In the genomic region with DNA sequence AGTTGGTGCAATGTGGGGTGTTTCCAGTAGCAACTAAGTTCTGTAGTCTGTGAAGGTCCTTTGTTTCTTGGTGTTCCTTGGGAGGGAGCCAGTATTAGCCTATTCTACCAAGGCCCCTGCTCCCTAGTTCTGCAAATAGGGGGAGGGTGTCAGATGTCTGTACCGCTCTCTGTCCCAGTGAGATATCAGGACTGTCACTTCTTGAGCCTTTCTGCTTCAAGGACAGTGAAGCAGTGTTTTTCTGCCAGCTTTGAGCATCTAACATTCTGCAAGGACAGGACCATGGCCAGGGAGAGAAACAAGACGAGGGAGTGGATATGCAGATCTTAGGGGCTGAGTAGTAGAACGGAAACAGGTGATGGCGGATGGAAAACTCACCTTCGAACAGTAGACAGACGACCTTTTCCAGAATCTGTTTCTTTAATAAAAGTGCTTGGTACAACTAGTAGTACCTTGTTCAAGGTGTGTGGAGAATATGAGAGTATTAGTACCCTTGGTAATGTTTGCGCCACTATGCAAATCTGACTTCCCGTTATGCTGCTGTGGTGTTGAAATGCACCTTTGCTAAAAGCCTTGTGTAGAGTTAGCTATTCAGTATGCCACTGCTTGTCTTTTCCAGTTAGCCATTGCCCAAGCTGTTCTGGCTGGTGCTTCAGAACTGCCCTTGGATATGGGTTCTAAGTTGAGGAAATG, we compare ENCODE assay signal across 8 mouse cellular contexts. TPM values are rescaled to one million over a fixed set of nuclear protein-coding genes. Genes with fewer than 3 reads are reported as not detected.
DNase-seq lines count a peak whose midpoint lies in the region; ATAC-seq lines count a peak whose summit lies in the region.

No protein-coding gene starts in this region.

- WGBS in liver, embryonic 11.5 days = 76% methylated on average over 8 of the region's 8 CpGs
- WGBS in embryonic facial prominence, embryonic 12.5 days = 62% methylated on average over 8 of the region's 8 CpGs
- WGBS in intestine, embryonic 16.5 days = 35% methylated on average over 8 of the region's 8 CpGs
- 56% methylated on average over 8 of the region's 8 CpGs for WGBS in neural tube, embryonic 14.5 days

- DNase-seq in liver, embryonic 11.5 days (ENCODE audit: low spot score) = no peak
- no peak for DNase-seq in liver
- DNase-seq in left cerebral cortex, postnatal 14 days (ENCODE audit: low spot score in 2 of 2) = no peak
- no peak for DNase-seq in left cerebral cortex, postnatal 25 days (ENCODE audit: low spot score in 2 of 2)
- no peak for DNase-seq in adrenal gland, postnatal 4 days (ENCODE audit: low spot score in 2 of 2)

- no peak for ATAC-seq in liver, embryonic 11.5 days (replicated peaks; ENCODE audit: low FRiP score)
- no peak for ATAC-seq in embryonic facial prominence, embryonic 12.5 days (ENCODE audit: insufficient number of reproducible peaks, insufficient read depth, low FRiP score, low TSS enrichment)
- no peak for ATAC-seq in intestine, embryonic 16.5 days
- ATAC-seq in neural tube, embryonic 14.5 days (ENCODE audit: low read depth) = no peak

- no peaks in the 10 kb centered on the region for H3K9me3 ChIP-seq in liver, embryonic 11.5 days (ENCODE audit: control insufficient read depth, low read length)
- H3K9me3 ChIP-seq in embryonic facial prominence, embryonic 12.5 days = no peaks in the 10 kb centered on the region
- no peaks in the 10 kb centered on the region for H3K9me3 ChIP-seq in intestine, embryonic 16.5 days (ENCODE audit: control insufficient read depth, low read length)
- no peaks in the 10 kb centered on the region for H3K9me3 ChIP-seq in neural tube, embryonic 14.5 days (ENCODE audit: control insufficient read depth, low read length)

- intact Hi-C loops in left cerebral cortex, postnatal 14 days (cut with DNase I) = loop anchor here (5.0 kb wide), 1 partner anchor 110 kb away; a partner anchor contains a TSS
- intact Hi-C loops in left cerebral cortex, postnatal 25 days (cut with DNase I) = no loop called here

- H3K27ac ChIP-seq in liver, embryonic 11.5 days (ENCODE audit: low read depth, low read length) = 0 out of 2 replicates have a peak overlapping the region, but pooled peaks have one; percentile 38
- H3K27ac ChIP-seq in embryonic facial prominence, embryonic 12.5 days = peak overlapping the region; percentile 51; the same call in 1 of the 2 replicates
- peak overlapping the region; percentile 99 for H3K27ac ChIP-seq in intestine, embryonic 16.5 days (ENCODE audit: low read length)
- no peak overlapping the region for H3K27ac ChIP-seq in neural tube, embryonic 14.5 days (ENCODE audit: low read depth, low read length)

- H3K4me1 ChIP-seq in liver, embryonic 11.5 days (replicated peaks; ENCODE audit: control insufficient read depth, insufficient read depth, low read length) = peaks cover 78% of the 10 kb centered on the region
- peaks cover 63% of the 10 kb centered on the region for H3K4me1 ChIP-seq in embryonic facial prominence, embryonic 12.5 days
- H3K4me1 ChIP-seq in intestine, embryonic 16.5 days (ENCODE audit: control insufficient read depth, insufficient read depth, low read length) = peaks cover 50% of the 10 kb centered on the region
- H3K4me1 ChIP-seq in neural tube, embryonic 14.5 days (ENCODE audit: control insufficient read depth, insufficient read depth, low read length) = peaks cover 61% of the 10 kb centered on the region

- no peaks in the 10 kb centered on the region for H3K27me3 ChIP-seq in liver, embryonic 11.5 days (replicated peaks; ENCODE audit: control insufficient read depth, insufficient read depth, low read length)
- no peaks in the 10 kb centered on the region for H3K27me3 ChIP-seq in embryonic facial prominence, embryonic 12.5 days
- H3K27me3 ChIP-seq in intestine, embryonic 16.5 days (replicated peaks; ENCODE audit: control insufficient read depth, insufficient read depth, low read length) = no peaks in the 10 kb centered on the region
- no peaks in the 10 kb centered on the region for H3K27me3 ChIP-seq in neural tube, embryonic 14.5 days (ENCODE audit: control insufficient read depth, insufficient read depth, low read length)

- peak overlapping the region; percentile 90 for H3K9ac ChIP-seq in liver, embryonic 11.5 days (ENCODE audit: low read depth, low read length)
- H3K9ac ChIP-seq in embryonic facial prominence, embryonic 12.5 days = peak overlapping the region; percentile 87
- H3K9ac ChIP-seq in intestine, embryonic 16.5 days (ENCODE audit: low read depth, low read length) = peak overlapping the region; percentile 95
- H3K9ac ChIP-seq in neural tube, embryonic 14.5 days (replicated peaks; ENCODE audit: low read depth, low read length) = peak overlapping the region; percentile 58

- H3K4me2 ChIP-seq in liver, embryonic 11.5 days = peak overlapping the region; percentile 97
- H3K4me2 ChIP-seq in embryonic facial prominence, embryonic 12.5 days (replicated peaks) = peak overlapping the region; percentile 98
- H3K4me2 ChIP-seq in intestine, embryonic 16.5 days (ENCODE audit: low read depth, low read length) = peak overlapping the region; percentile 89
- peak overlapping the region; percentile 95 for H3K4me2 ChIP-seq in neural tube, embryonic 14.5 days (ENCODE audit: low read depth, low read length)

- peaks cover 64% of the 10 kb centered on the region for H3K36me3 ChIP-seq in liver, embryonic 11.5 days (ENCODE audit: control insufficient read depth, insufficient read depth, low read length)
- H3K36me3 ChIP-seq in embryonic facial prominence, embryonic 12.5 days = peaks cover 71% of the 10 kb centered on the region
- H3K36me3 ChIP-seq in intestine, embryonic 16.5 days (ENCODE audit: control insufficient read depth, insufficient read depth, low read length) = peaks cover 25% of the 10 kb centered on the region
- H3K36me3 ChIP-seq in neural tube, embryonic 14.5 days (ENCODE audit: control insufficient read depth, insufficient read depth, low read length) = peaks cover 53% of the 10 kb centered on the region

- peak overlapping the region; percentile 88 for H3K4me3 ChIP-seq in liver, embryonic 11.5 days (ENCODE audit: low read depth, low read length)
- H3K4me3 ChIP-seq in embryonic facial prominence, embryonic 12.5 days = peak overlapping the region; percentile 87
- H3K4me3 ChIP-seq in intestine, embryonic 16.5 days (ENCODE audit: low read length) = peak overlapping the region; percentile 85
- H3K4me3 ChIP-seq in neural tube, embryonic 14.5 days (ENCODE audit: low read depth, low read length) = peak overlapping the region; percentile 79

RNA-seq across cellular contexts. Expression of a gene that starts 3.7 kb away (rescaled TPM):
- 212 and 231 TPM in 2 replicates for polyA plus RNA-seq in liver, embryonic 11.5 days (2014; fragmentation: Nextera tagmentation; extraction: Ambion mirVana)
- polyA plus RNA-seq in embryonic facial prominence, embryonic 12.5 days (2016; fragmentation: Nextera tagmentation; extraction: Ambion mirVana) = 294 and 311 TPM in 2 replicates
- polyA plus RNA-seq in intestine, embryonic 16.5 days (2015; fragmentation: Nextera tagmentation; extraction: Ambion mirVana) = 452 and 553 TPM in 2 replicates
- 293 and 373 TPM in 2 replicates for polyA plus RNA-seq in neural tube, embryonic 14.5 days (2014; fragmentation: Nextera tagmentation; extraction: Ambion mirVana)
- total RNA-seq in left cerebral cortex, postnatal 14 days (2021) = 100 to 1,000 TPM; 555 to 608 TPM
- total RNA-seq in left cerebral cortex, postnatal 25 days (2021) = 100 to 1,000 TPM; 585 to 640 TPM
- total RNA-seq in adrenal gland, postnatal 4 days (2021) = 100 to 1,000 TPM; 412 to 445 TPM

RNA-seq across cellular contexts. Expression of a gene that starts 35.7 kb away (rescaled TPM):
- polyA plus RNA-seq in liver, embryonic 11.5 days (2014; fragmentation: Nextera tagmentation; extraction: Ambion mirVana) = 0.06 and 0.16 TPM in 2 replicates
- polyA plus RNA-seq in embryonic facial prominence, embryonic 12.5 days (2016; fragmentation: Nextera tagmentation; extraction: Ambion mirVana) = 0.09 TPM in 2 replicates
- 0.09 and 0.22 TPM in 2 replicates for polyA plus RNA-seq in intestine, embryonic 16.5 days (2015; fragmentation: Nextera tagmentation; extraction: Ambion mirVana)
- polyA plus RNA-seq in neural tube, embryonic 14.5 days (2014; fragmentation: Nextera tagmentation; extraction: Ambion mirVana) = 0.13 and 0.15 TPM in 2 replicates
- total RNA-seq in left cerebral cortex, postnatal 14 days (2021) = 1 to 10 TPM; 1.9 to 2.1 TPM
- total RNA-seq in left cerebral cortex, postnatal 25 days (2021) = 1 to 10 TPM; 2.2 to 2.3 TPM
- total RNA-seq in adrenal gland, postnatal 4 days (2021) = 1 to 10 TPM; 2.0 to 2.2 TPM
